Mouse (Mus musculus): Measurements from ENCODE around the gene Syt2. TPM values are rescaled to one million over a fixed set of nuclear protein-coding genes. Genes with fewer than 3 reads are reported as not detected.

Syt2 gene
- polyA plus RNA-seq, 1 experiment from 2014 or later: 0.48 TPM

DNA sequence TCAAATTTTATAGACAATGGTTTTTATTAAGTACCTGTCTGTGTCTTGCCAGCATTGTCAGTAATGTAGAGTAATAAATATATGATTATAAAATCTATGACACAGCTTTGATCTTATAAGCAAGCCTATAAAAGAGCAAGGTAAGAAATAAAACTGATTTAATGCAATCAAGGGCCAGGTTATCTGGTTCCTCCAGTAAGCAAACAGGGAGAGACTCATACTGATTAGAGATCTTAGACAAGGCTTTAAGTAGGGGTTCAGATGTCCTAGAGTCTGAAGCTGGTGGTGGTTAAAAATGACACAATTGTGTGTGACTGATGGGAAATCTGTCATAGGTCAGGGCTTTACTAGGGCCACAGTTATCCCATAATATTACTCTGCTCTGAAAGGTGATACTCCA lies 145.0 kb downstream of the Syt2 start:
- TF ChIP-seq CTCF (IDR thresholded peaks at IDR 0.05; ENCODE audit: low read depth): no peak
- H3K9me3 ChIP-seq (ENCODE audit: control insufficient read depth): no peaks in the 10 kb centered on the region
- no peak overlapping the region for H3K27ac ChIP-seq (ENCODE audit: low read depth, low read length)
- no peaks in the 10 kb centered on the region for H3K4me1 ChIP-seq (replicated peaks; ENCODE audit: control insufficient read depth, insufficient read depth, low read length)
- no peak for ATAC-seq
- no peak overlapping the region for H3K4me2 ChIP-seq (replicated peaks; ENCODE audit: low read depth)
- H3K9ac ChIP-seq (ENCODE audit: low read depth, low read length): no peak overlapping the region
- no peak overlapping the region for H3K4me3 ChIP-seq (ENCODE audit: low read depth, low read length)
- no peaks in the 10 kb centered on the region for H3K36me3 ChIP-seq (ENCODE audit: control insufficient read depth, insufficient read depth)
- H3K27me3 ChIP-seq (replicated peaks; ENCODE audit: control insufficient read depth, insufficient read depth, low read length): no peaks in the 10 kb centered on the region

DNA sequence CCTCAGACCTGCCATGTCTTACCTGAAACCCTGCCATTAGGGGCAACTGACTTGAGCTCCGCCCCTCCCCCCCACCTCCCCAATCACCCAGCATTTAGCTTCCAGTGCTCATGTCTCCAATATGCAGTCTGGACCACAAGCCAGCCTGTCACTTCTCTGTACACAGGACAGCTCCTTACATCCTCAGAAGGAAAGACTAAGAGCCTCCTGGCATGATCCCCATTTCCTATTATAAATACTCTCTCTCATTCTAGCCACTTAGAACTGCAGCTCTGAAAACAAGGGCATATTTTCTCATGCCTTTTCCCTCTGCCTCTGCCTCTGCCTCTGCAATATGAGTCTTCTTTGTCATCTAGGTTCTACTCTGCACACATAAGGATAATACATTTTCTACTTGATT lies 149.6 kb downstream of the Syt2 start:
- 79% methylated on average over 1 of the region's 1 CpGs for WGBS
- no peak overlapping the region for H3K9ac ChIP-seq (ENCODE audit: low read depth, low read length)
- no peak overlapping the region for H3K27ac ChIP-seq (ENCODE audit: low read depth, low read length)
- H3K9me3 ChIP-seq (ENCODE audit: control insufficient read depth): no peaks in the 10 kb centered on the region
- no peaks in the 10 kb centered on the region for H3K4me1 ChIP-seq (replicated peaks; ENCODE audit: control insufficient read depth, insufficient read depth, low read length)
- TF ChIP-seq CTCF (IDR thresholded peaks at IDR 0.05; ENCODE audit: low read depth): no peak
- ATAC-seq: no peak
- H3K36me3 ChIP-seq (ENCODE audit: control insufficient read depth, insufficient read depth): no peaks in the 10 kb centered on the region; the same call in 1 of the 2 replicates
- no peak overlapping the region for H3K4me2 ChIP-seq (replicated peaks; ENCODE audit: low read depth)
- no peaks in the 10 kb centered on the region for H3K27me3 ChIP-seq (replicated peaks; ENCODE audit: control insufficient read depth, insufficient read depth, low read length)
- no peak overlapping the region for H3K4me3 ChIP-seq (ENCODE audit: low read depth, low read length)

DNA sequence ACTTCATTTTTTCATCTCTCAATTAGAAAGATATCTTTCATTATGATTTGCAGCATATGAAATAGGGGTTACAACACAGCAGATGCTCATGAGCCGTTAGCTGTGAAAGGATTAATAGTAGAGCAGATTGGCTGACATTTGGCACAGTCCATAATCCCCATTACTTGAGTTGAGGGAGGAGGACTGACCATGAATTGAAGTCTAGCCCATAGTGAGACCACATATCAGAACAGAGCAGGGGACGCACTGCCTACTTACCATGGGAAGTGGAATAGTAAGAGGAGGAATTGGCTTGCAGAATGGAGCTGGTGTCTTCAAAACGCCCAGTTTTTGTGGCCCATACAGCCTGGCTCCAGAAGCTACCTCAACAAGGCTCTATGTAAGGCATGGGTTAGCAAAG lies 150.1 kb downstream of the Syt2 start:
- no peak overlapping the region for H3K27ac ChIP-seq (ENCODE audit: low read depth, low read length)
- no peak for ATAC-seq
- 70% methylated on average over 3 of the region's 3 CpGs for WGBS

DNA sequence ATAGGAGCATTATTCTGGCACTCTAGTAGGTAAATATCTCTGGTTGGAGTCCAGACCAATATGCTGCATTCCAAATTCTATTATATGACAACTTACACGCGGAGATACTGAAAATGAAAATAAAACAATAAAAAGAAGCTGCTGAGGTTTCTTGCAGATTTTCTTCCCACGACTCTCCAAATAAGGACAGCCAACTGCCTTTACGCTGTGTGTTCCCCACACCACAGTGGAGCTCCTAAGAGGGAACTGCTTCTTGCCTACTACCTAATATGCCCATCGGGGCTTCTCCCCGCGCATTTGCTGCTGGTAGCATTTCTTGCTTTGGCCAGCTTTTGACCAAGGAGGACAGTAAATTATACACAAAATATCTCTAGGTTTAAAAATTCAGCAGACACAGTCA lies 155.3 kb downstream of the Syt2 start:
- no peak for ATAC-seq
- Histone ChIP-seq H3K27ac (ENCODE audit: low read depth, low read length) (peak overlapping the region; percentile 60; the same call in 1 of the 2 replicates), H3K27me3 (replicated peaks; ENCODE audit: control insufficient read depth, insufficient read depth, low read length) (no peaks in the 10 kb centered on the region), H3K9me3 (ENCODE audit: control insufficient read depth) (no peaks in the 10 kb centered on the region), H3K36me3 (ENCODE audit: control insufficient read depth, insufficient read depth) (no peaks in the 10 kb centered on the region; the same call in 1 of the 2 replicates), H3K4me3 (ENCODE audit: low read depth, low read length) (peak overlapping the region; percentile 24), H3K4me2 (replicated peaks; ENCODE audit: low read depth) (peak overlapping the region; percentile 37), H3K4me1 (replicated peaks; ENCODE audit: control insufficient read depth, insufficient read depth, low read length) (no peaks in the 10 kb centered on the region), H3K9ac (ENCODE audit: low read depth, low read length) (peak overlapping the region; percentile 55)
- no peak for TF ChIP-seq CTCF (IDR thresholded peaks at IDR 0.05; ENCODE audit: low read depth)
- WGBS: 62% methylated on average over 7 of the region's 7 CpGs

More for the DNA sequence above, 150.1 kb downstream of the Syt2 start:
- H3K4me3 ChIP-seq (ENCODE audit: low read depth, low read length): no peak overlapping the region
- no peak overlapping the region for H3K4me2 ChIP-seq (replicated peaks; ENCODE audit: low read depth)
- no peaks in the 10 kb centered on the region for H3K9me3 ChIP-seq (ENCODE audit: control insufficient read depth)
- TF ChIP-seq CTCF (IDR thresholded peaks at IDR 0.05; ENCODE audit: low read depth): no peak
- no peaks in the 10 kb centered on the region for H3K4me1 ChIP-seq (replicated peaks; ENCODE audit: control insufficient read depth, insufficient read depth, low read length)
- no peaks in the 10 kb centered on the region for H3K27me3 ChIP-seq (replicated peaks; ENCODE audit: control insufficient read depth, insufficient read depth, low read length)
- no peak overlapping the region for H3K9ac ChIP-seq (ENCODE audit: low read depth, low read length)
- H3K36me3 ChIP-seq (ENCODE audit: control insufficient read depth, insufficient read depth): no peaks in the 10 kb centered on the region; the same call in 1 of the 2 replicates

DNA sequence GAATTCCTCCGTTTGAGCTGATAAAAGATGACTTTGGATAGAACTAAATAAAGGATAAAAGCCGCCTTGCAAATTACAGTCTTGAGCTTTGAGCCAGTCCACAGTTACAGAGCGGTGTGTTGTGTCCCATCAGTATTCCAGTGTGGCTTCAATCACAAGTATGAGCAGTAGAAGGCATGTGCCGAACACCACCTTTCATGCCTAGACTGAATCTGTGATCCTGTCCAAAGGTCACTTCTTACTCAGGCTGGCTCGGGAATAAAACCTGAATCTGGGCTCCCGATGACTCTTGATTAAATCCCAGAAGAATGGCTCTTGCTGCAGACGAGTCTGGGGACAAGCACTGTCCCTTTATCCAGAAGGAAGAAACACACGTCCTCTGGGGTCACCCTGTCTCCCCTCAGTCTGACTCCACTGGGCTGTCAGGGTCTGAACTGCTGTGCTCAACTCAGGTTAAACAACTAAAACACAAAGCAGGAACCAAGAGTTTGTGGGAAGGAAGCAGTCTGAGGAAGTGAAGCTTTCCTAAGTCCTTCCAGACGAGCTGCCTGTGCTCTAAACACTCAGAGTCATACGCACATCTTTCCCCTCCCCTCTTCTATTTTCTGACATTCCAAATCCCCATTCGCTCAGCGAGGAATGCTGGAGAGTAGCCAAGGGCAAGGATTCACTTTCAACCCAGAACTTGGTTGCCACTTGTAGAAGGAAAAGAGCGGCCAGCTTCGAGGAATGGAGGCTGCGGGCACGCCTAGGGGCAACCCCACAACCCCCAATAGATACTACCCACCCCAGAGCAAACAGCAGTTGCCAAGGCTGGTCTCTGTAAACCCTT lies 157.0 kb downstream of the Syt2 start:
- Histone ChIP-seq H3K4me2 (replicated peaks; ENCODE audit: low read depth) (peak overlapping the region; percentile 37), H3K4me1 (replicated peaks; ENCODE audit: control insufficient read depth, insufficient read depth, low read length) (no peaks in the 10 kb centered on the region), H3K36me3 (ENCODE audit: control insufficient read depth, insufficient read depth) (no peaks in the 10 kb centered on the region; the same call in 1 of the 2 replicates), H3K27ac (ENCODE audit: low read depth, low read length) (peak overlapping the region; percentile 55), H3K4me3 (ENCODE audit: low read depth, low read length) (peak overlapping the region; percentile 24), H3K9me3 (ENCODE audit: control insufficient read depth) (no peaks in the 10 kb centered on the region), H3K27me3 (replicated peaks; ENCODE audit: control insufficient read depth, insufficient read depth, low read length) (no peaks in the 10 kb centered on the region), H3K9ac (ENCODE audit: low read depth, low read length) (peak overlapping the region; percentile 55)
- 31% methylated on average over 16 of the region's 16 CpGs for WGBS
- no peak for TF ChIP-seq CTCF (IDR thresholded peaks at IDR 0.05; ENCODE audit: low read depth)
- ATAC-seq: no peak; the same call in 1 of the 2 replicates

DNA sequence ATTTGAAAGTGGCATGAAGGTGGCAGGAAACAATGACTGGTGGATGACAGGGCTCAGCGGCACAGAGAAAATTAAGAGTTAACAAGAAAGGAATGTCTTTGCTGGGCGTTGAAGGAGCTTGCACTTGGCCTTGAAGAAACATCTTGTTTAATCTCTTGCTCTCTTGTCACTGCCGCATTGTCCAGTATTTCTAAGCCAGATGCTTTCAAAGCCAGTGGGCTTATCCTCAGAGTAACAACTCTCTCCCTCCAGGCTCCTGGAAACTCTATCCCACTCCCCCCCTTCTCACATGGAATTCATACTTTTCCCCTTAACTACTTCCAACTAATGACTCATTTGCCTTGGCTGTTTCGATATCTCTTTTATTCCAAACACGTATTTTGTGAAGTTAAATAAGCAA lies 157.9 kb downstream of the Syt2 start:
- Histone ChIP-seq H3K36me3 (ENCODE audit: control insufficient read depth, insufficient read depth) (no peaks in the 10 kb centered on the region; the same call in 1 of the 2 replicates), H3K4me2 (replicated peaks; ENCODE audit: low read depth) (0 out of 2 replicates have a peak overlapping the region, but pooled peaks have one; percentile 11), H3K9ac (ENCODE audit: low read depth, low read length) (no peak overlapping the region), H3K4me1 (replicated peaks; ENCODE audit: control insufficient read depth, insufficient read depth, low read length) (no peaks in the 10 kb centered on the region), H3K27me3 (replicated peaks; ENCODE audit: control insufficient read depth, insufficient read depth, low read length) (no peaks in the 10 kb centered on the region), H3K4me3 (ENCODE audit: low read depth, low read length) (no peak overlapping the region), H3K9me3 (ENCODE audit: control insufficient read depth) (no peaks in the 10 kb centered on the region), H3K27ac (ENCODE audit: low read depth, low read length) (peak overlapping the region; percentile 55; the same call in 1 of the 2 replicates)
- ATAC-seq: no peak
- 59% methylated on average over 5 of the region's 5 CpGs for WGBS
- no peak for TF ChIP-seq CTCF (IDR thresholded peaks at IDR 0.05; ENCODE audit: low read depth)

Measured in intestine, postnatal 0 days (tissue).